Mouse (Mus musculus) cerebellum, postnatal 25 days (tissue): Measurements from ENCODE around the gene Kctd15.

ENCODE experiments used
- DNase-seq, 2 experiments: peaks; one replicate each; pipeline ENCODE4 v3.0.0; 2021; ENCODE audit warnings: mixed read lengths in 2 of 2

Gene Kctd15

DNA sequence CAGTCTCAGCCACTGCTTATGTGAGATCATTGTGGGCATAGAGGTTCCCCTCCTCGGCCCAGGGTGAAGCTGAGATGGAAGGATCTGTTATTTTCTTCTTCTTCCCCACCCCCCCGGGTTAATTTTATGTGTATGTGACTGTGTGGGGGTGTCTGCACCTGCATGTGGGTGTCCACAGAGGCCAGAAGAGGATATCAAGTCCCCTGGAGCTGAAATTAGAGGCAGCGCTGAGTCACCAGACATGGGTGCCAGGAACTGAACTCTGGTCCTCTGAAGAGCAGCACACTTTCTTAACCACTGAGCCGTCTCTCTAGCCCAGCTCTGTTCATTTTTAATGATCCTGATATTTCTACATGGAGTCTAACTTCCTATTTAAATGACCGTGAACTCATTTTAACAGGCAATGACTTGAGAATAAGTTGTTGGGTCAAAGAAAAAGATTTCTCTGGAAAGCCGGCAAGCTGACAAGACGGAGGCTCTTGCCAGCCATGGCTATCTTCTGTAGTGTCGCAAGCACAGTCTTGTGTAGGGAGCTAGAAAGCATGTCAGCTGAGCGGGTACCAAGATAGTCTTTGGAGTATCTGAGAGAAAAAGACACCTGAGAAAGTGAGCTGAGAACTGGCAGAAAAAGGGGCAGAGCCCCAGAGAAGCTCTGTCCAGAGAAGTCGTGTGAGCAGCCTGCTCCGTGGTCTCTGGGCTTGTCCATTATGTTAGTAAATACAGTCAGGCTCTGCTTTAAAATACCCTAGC lies 38.2 kb downstream of the Kctd15 start:
- DNase-seq: no peak

- no peak for DNase-seq
Measured at GRCm38 (mm10) chr7:34616275-34616674, 40.3 kb downstream of the Kctd15 start.

DNA sequence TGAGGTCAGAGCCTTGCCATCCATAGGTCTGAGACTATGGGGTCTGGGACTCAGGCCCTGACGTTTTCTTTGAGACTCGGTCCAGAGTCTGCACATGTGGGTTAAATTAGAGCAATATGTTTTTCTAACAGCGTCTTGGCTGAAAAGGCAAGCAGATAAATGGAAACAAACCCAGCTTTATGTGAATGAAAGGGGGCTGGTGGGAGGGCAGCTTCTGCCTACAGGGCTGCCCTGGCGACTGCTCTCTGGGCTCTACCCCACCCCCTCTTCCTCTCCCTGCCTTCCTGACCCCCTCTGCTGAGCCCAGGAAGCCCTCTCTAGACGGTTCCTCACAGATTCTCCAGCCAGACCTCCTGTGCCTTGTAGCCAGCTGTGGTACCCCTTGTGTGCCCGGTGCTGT lies 46.1 kb downstream of the Kctd15 start:
- DNase-seq: no peak

DNA sequence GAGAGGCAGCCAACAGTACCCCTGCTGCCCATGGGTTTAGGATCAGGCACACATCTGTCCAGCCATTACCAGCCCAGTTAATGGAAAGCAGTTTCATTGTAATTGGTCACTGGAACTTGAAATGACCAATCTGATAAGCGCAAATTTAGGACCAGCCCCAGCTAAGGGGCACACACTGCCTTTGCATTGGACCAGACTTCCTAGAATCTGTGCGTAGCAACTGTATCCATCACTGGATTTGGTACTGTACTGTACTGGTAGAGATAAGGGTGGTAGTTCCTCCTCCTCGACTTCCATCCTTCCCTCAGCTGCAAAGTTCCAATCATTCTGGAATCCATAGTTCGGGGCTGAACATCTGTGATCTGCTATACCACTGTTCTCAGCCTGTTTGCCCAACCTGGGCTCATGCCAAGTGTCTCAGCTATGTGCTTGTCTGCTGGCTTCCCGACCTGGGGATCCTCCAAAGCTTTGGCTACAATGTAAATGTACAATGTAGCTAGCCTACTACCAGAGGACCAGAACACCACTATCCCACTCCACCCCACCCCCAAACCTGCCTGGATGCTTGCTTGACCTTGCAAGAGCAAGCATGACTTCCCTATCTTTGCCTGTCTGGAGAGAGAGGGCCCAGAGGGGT lies 49.1 kb downstream of the Kctd15 start:
- peak in 1 of 2 experiments; percentile 23 for DNase-seq

GRCm38 (mm10) chr7:34606729-34607128 lies 49.8 kb downstream of the Kctd15 start:
- peak in 1 of 2 experiments; percentile 42 for DNase-seq

DNA sequence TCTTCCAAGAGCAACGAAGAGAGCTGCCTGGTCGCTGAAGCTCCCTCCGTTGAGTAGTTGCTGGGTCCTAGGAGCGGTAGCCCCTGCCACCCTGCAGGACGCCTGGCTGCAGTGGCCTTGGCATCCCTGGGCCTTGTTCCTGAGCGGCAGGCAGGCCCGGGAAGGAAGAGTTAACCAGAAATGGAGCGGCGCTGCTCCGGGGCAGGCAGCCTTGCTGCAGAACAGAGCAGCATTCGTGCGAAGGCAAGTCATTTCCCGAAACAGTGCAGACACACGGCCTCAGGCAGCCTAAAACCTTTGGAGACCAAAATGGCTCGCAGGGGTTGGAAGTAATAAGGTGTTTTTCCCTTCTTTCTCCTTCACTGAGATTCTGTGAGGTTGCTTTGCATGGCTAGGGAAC lies 50.5 kb downstream of the Kctd15 start:
- peak; percentile 24 to 50 for DNase-seq

DNA sequence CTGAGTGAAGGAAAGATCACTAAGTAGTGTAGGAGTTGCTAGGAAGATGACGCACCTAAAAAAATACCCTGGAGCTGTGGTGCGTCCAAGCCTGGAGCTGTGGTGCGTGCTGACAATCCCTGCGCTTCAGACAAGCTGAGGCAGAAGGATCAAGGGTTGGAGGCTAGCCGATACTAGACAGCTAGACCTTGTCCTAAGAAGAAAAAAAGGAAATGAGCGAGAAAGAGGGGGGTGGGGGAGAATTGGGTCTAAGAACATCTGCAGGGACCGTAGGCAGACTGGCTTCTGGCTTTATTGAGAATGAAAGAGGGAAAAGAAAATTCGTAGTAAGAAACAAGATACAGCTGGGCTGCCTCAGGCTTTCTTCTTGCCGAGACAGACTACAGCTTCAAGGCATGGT lies 58.0 kb downstream of the Kctd15 start:
- no peak for DNase-seq

DNA sequence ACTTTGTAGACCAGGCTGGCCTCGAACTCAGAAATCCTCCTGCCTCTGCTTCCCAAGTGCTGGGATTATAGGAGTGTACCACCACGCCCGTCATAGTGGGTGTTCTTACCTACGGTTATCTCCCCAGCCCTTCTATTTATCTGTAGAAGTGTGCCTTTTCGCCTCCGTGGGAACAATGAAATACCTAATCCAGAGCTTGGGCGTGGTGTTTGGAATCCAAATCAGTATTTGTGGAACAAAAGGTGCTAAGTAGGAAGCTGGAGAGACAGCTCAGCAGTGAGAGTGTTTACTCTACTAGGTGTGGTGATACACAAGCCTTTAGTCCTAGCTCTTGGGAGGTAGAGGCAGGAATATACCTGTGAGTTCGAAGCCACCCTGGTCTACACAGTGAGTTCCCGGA lies 58.5 kb downstream of the Kctd15 start:
- no peak for DNase-seq

DNA sequence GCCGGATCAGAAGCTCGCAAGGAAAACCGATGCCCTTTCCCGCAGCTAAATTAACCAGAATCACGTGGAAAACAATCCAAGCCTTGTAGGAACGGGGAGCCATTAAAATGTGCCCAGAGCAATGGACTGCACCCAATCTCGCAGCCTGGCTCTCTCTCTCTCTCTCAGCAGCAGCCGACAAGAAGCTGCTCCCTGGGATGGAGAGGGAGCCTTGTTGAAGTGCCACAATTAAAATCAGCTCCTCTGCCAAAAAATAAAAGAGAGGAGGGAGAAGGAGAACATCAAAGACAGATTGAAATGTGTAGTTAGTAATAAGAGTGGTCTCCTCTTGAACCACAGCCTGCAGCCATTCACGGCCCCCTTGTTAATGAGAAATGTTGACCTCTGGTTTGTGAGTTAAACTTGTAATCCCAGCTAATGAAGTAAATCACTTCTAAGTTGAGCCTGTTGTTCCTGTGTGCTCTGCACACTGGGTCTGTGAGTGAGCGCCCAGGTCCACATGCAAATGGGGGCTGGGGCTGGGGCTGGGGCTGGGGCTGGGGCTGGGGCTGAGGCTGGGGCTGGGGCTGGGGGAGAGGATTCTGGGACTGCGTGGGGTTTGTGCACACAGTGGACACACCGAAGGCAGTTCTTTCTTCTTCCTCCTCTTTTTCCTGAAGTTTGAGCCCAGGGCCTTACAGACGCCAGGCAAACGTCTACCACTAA lies 59.8 kb downstream of the Kctd15 start:
- no peak for DNase-seq

- DNase-seq: no peak
Measured at GRCm38 (mm10) chr7:34595307-34595565, 61.3 kb downstream of the Kctd15 start.

DNA sequence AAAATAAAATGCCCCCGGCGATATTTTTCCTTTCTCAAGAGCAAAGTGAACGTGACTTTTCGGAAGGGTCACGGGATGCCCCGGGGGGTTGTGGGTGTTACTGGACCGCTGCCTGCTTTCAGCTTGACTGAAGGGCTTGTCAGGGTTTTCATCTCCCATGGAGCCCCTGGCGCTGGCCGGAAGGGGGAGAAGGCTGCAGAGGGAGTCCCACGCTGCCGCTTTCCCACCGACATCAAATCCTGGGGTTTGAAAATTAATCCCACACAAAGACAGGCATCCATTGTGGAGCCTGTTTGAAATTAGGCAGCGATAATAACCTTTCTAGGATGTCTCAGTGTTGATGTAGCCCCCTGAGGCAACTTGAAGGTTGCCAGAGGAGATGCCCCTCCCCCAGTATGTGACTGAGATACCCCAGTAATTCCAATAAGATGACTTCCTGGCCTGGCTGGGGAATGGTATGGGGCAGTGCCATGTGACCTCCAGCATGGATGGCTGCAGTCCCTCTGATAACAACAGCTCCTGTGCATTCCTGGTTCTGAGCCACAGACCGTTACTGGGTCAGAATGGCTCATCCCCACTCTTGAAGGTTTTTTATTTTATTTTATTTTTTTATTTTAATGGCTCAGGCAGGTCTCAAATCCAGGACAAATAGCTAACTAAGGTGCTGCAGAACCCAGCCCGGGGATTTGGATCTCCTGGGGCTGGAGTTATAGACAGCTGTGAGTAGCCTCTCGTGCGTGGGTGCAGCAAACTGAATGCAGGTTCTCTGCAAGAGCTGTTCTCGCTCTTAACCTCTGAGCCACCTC lies 61.8 kb downstream of the Kctd15 start:
- DNase-seq: peak; percentile 34 to 51

GRCm38 (mm10) chr7:34590711-34591110 lies 65.8 kb downstream of the Kctd15 start:
- no peak for DNase-seq
